Mouse (Mus musculus) kidney, postnatal 4 days (tissue): ENCODE data around the gene Gm3336.

ENCODE experiments used
- DNase-seq, 2 experiments: peaks; one replicate each; pipeline ENCODE4 v3.0.0; 2021; ENCODE audit warnings: mixed read lengths in 2 of 2

The Gm3336 gene

GRCm38 (mm10) chr8:70719796-70720270, 1.5 kb downstream of the Gm3336 start:
- DNase-seq = peak; percentile 6 to 8

DNA sequence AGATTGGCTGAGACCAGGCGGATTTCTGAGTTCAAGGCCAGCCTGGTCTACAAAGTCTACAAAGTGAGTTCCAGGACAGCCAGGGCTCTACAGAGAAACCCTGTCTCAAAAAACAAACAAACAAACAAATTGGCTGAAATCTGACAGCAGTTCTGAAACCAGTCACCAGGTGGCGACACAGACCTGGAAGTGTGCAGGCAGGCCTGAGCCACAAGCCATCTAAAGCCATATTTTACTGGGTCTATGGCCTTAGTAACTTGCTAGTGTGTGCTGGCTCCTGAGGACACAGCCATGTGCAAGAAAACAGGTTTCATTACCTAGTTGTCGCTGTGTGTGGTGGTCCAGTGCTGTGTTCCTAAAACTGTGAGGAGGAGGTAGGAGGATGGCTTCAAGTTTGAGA, 2.4 kb downstream of the Gm3336 start:
- DNase-seq = peak; percentile 89 to 90

DNA sequence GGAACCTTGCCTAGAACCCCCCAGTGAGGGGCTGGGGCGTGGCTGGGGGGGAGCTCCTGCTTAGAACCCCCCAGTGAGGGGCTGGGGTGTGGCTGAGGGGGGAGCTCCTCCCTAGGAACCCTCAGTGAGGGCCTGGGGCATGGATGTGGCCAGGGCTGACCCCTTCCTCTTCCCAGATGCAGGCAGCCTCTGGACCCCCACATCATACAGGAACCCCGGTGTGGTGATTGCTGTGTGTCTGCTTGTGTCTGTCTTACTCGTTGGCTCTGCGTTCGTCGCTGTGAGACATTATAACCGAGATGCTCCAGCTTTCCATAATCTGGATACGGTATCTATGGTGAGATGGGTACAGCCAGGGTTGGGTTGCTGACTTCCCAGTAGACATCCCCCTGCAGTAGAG, 3.3 kb downstream of the Gm3336 start:
- peak in 1 of 2 experiments; percentile 3 for DNase-seq

DNA sequence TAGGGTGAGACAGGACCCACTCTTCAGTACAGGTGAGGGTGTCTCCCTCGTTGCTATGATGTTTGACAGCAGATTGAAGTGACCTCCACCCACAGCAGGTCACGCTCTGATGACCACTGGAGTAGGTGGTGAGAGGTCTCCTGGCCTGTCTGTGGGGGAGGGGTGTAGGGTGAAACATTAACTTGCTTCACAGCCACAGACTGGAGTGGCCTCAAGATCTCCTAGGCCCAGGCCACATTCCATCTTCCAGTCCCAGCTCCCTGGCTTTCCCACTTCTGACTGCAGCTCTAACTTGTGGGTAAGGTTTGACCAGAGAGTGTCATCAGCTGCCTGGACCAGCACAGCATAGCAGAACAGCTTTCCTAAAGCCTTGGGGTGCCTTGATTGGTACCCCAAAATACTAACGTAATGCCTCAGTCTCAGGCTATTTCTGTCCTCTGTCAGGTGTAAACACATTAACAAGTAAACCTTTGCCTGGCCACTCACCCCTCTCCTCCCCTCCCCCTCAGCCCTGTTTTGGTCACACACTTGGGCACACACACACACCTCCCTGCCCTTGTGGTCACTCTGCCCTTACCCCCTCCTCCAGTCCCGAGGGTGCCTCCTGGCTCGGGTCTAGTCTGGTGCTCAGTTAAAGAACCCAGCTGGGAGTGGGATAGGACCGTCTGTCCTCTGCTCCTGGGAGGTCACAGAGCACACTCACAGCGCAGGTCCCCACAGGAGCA, 5.3 kb downstream of the Gm3336 start, which contains the start of gene Pde4c:
Pde4c (plus strand) TSS at position 235 of the 725 bp plus-strand sequence.
- peak; percentile 82 to 92 for DNase-seq

- peak; percentile 39 to 61 for DNase-seq
Observed at GRCm38 (mm10) chr8:70724216-70724615, 5.9 kb downstream of the Gm3336 start.

- DNase-seq = peak; percentile 84 to 86
Observed at GRCm38 (mm10) chr8:70725792-70726447, 7.6 kb downstream of the Gm3336 start.

GRCm38 (mm10) chr8:70726721-70727120, 8.4 kb downstream of the Gm3336 start:
- DNase-seq = peak in 1 of 2 experiments; percentile 1

DNA sequence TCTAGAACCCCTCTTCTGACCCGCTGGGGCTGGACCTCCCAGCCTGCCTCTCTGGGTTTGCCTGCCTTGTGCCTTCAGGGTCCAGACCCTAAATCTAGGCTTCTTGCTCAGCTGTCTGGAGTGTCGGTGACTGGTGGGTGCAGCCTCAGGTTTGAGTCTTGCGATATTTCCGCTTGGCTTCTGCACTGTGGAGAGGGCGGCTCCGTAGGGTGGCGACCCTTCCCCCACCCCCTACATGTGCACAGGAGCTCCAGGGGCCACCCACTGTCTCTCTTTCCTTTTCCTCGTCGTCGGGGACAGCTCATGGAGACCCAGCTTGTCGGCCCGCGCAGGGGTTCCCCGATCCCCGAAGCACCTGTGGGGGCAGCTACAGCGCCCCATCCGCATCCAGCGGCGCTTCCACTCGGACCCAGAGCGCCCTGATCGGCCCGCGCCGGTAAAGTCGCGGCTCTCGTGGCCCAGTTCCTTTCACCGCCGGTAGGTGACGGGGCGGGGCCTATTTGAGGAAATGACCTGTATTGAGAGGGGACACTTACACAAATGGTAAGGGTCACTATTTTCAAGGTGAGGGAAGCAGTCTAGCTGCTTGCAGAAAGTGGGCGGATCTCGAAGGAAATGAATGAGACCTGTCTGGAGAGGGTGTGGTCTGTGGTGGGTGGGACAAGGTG, 11.6 kb downstream of the Gm3336 start:
- peak; percentile 59 to 72 for DNase-seq

- DNase-seq = peak in 1 of 2 experiments; percentile 1
Observed at GRCm38 (mm10) chr8:70730956-70731355, 12.6 kb downstream of the Gm3336 start.

GRCm38 (mm10) chr8:70737705-70738104, 19.4 kb downstream of the Gm3336 start:
- DNase-seq = no peak

DNA sequence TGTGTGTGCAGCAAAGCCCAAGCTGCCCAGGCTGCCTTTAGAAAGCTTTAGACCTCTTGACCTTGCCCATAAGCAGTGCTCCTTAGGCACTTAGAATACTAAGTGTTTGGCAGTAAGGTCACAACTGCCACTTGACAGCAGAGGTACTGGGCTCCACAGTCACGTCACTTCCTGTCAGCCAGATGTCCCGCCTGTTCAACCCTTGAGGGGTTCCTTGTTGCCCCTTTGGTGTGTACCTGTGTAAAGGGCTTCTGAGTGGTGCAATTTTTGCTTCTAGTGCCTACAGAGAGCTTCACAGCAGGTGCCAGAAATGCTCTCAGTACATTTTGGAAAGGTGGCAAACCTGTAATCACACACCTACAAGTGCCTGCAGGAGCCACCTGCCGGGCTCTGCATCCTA, 19.9 kb downstream of the Gm3336 start:
- peak in 1 of 2 experiments; percentile 0 for DNase-seq

GRCm38 (mm10) chr8:70741661-70742060, 23.3 kb downstream of the Gm3336 start:
- DNase-seq = peak in 1 of 2 experiments; percentile 1

GRCm38 (mm10) chr8:70742176-70742575, 23.8 kb downstream of the Gm3336 start:
- DNase-seq = peak; percentile 24 to 54

GRCm38 (mm10) chr8:70742981-70743655, 24.8 kb downstream of the Gm3336 start:
- DNase-seq = peak; percentile 28 to 46

- DNase-seq = peak; percentile 67 to 80
Observed at GRCm38 (mm10) chr8:70743656-70744590, 25.6 kb downstream of the Gm3336 start.

DNA sequence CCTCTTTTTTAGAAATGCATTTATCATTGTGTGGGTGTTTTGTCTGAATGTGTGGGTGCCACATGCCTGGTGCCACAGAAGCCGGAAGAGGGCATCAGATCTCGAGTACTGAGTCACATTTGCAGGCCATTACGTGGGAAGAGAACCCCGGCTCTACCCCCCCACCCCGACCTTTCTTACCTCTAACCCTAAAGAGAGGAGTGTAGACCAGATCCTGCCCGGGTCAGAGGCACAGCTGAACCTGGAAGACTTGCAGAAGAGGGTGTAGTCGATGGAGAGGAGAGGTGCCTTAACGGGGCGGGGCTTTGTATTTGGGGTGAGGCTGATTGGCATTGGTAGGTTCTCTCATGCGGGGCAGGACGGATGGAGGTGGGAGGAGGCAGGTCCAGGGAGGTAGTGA, 26.5 kb downstream of the Gm3336 start:
- DNase-seq = peak in 1 of 2 experiments; percentile 3

GRCm38 (mm10) chr8:70745691-70746220, 27.4 kb downstream of the Gm3336 start:
- peak in 1 of 2 experiments; percentile 8 for DNase-seq

DNA sequence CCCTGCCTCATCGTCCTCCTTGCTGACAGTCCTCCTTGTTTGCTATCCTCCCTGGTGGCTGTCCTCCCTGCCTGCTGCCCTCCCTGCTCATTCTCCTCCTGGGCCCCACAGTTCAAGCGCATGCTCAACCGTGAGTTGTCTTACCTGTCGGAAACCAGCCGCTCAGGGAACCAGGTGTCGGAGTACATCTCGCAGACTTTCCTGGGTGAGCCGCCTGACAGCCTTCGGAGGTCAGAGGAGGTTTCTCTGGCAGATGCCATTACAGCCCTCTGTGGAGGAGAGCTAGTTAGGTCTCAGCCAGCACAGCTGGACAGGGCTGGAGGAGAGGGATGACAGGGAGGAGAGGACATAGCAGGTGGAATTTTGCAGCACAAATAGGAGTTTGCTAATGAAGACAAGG, 28.3 kb downstream of the Gm3336 start:
- DNase-seq = peak in 1 of 2 experiments; percentile 12

DNA sequence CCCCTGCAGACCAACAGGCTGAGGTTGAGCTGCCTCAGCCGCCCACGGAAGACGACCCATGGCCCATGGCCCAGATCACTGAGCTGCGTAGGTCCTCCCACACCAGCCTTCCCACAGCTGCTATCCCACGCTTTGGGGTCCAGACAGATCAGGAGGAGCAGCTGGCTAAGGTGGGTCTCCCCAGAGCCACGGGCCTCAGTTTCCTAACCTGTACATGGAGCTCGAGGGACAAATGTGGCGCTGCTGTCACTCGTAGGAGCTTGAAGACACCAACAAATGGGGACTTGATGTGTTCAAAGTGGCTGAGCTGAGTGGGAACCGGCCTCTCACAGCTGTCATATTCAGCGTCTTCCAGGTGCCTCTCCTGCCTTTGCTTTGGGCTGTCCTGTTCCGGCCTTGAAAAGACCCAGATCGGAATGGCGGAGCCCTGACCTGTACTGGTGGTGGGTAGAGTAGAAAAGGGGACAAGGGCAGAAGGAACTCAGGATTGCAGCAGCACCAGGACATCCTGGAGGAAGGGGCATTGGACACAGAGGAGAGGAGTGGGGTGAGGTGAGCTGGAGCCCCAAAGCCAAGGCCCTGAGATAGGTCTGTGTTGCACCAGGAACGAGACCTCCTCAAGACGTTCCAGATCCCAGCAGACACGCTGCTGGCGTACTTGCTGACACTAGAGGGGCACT, 29.0 kb downstream of the Gm3336 start:
- DNase-seq = peak in 1 of 2 experiments; percentile 2

- DNase-seq = peak in 1 of 2 experiments; percentile 3
Observed at GRCm38 (mm10) chr8:70748246-70749096, 30.1 kb downstream of the Gm3336 start.
